Mouse (Mus musculus) MEL (cell line): ENCODE measurements around the gene B830017H08Rik.

Experiments used
- CTCF ChIP-seq, 3 experiments: IDR thresholded peaks in 2 of 3; conservative IDR thresholded peaks in 1 of 3; 2 replicates each; pipeline ENCODE4 v1.5.1; 2011 to 2012; ENCODE audit warnings: low read length in 3 of 3, low read depth in 2 of 3, mild to moderate bottlenecking in 2 of 3, improper control_type of control experiment in 1 of 3, inconsistent platforms in 1 of 3, mixed read lengths in 1 of 3, moderate library complexity in 1 of 3; ENCODE audit not compliant: control insufficient read depth in 1 of 3, insufficient read depth in 1 of 3, poor library complexity in 1 of 3, severe bottlenecking in 1 of 3
- KAT2A ChIP-seq: conservative IDR thresholded peaks from 2 replicates; pipeline ENCODE4 v1.6.1; 2012; ENCODE audit warnings: low read depth, low read length, improper control_type of control experiment, inconsistent platforms
- MEF2A ChIP-seq: IDR thresholded peaks from 2 replicates; pipeline ENCODE4 v1.6.1; 2014; ENCODE audit warnings: low read depth, mild to moderate bottlenecking, inconsistent platforms, low read length, improper control_type of control experiment; ENCODE audit not compliant: poor library complexity, insufficient replicate concordance, severe bottlenecking; ENCODE audit errors: extremely low read depth
- POLR2A ChIP-seq, 2 experiments: IDR thresholded peaks; 2 replicates each; pipeline ENCODE4 v1.6.1; 2011 to 2012; ENCODE audit warnings: low read length in 2 of 2, mild to moderate bottlenecking in 2 of 2, control low read depth in 1 of 2, improper control_type of control experiment in 1 of 2, low read depth in 1 of 2, moderate library complexity in 1 of 2; ENCODE audit not compliant: control insufficient read depth in 1 of 2, insufficient read depth in 1 of 2, poor library complexity in 1 of 2
- ZC3H11A ChIP-seq: IDR thresholded peaks from 2 replicates; pipeline ENCODE4 v1.6.1; 2012; ENCODE audit warnings: low read depth, mild to moderate bottlenecking, inconsistent platforms, low read length, improper control_type of control experiment

- no peak for TF ChIP-seq KAT2A
- no peak for TF ChIP-seq ZC3H11A
- TF ChIP-seq POLR2A (IDR thresholded peaks at IDR 0.05; ENCODE audit: control insufficient read depth in 1 of 2, insufficient read depth in 1 of 2, low read depth in 1 of 2, low read length in 2 of 2, poor library complexity in 1 of 2): no peak
- no peak for TF ChIP-seq MEF2A
- TF ChIP-seq CTCF (IDR thresholded peaks at IDR 0.05 in 2 of 3, conservative IDR thresholded peaks at IDR 0.05 in 1 of 3; ENCODE audit: control insufficient read depth in 1 of 3, insufficient read depth in 1 of 3, low read depth in 2 of 3, low read length in 3 of 3, poor library complexity in 1 of 3, severe bottlenecking in 1 of 3): peak in 2 of 3 experiments; percentile 11; a peak in 1 of 6 replicates
These were observed 1.1 kb upstream of the B830017H08Rik start for GRCm38 (mm10) chr16:17831781-17832180.
